Comparison of ENCODE assay signal across 8 mouse cellular contexts in genomic region chr7:16913806-16914452, GRCm38 (mm10). TPM values are rescaled to one million over a fixed set of nuclear protein-coding genes. Genes with fewer than 3 reads are reported as not detected.
DNase-seq lines count a peak whose midpoint lies in the region; ATAC-seq and TF ChIP-seq lines count a peak whose summit lies in the region.

No protein-coding gene starts in this region.

- no peak overlapping the region for H3K4me2 ChIP-seq in intestine, postnatal 0 days (replicated peaks; ENCODE audit: low read depth)
- no peak overlapping the region for H3K4me2 ChIP-seq in midbrain, postnatal 0 days (ENCODE audit: low read depth, low read length, poor library complexity, severe bottlenecking)
- H3K4me2 ChIP-seq in stomach, embryonic 16.5 days (ENCODE audit: low read depth, low read length): no peak overlapping the region

- H3K27me3 ChIP-seq in intestine, postnatal 0 days (replicated peaks; ENCODE audit: control insufficient read depth, insufficient read depth, low read length): no peaks in the 10 kb centered on the region
- no peaks in the 10 kb centered on the region for H3K27me3 ChIP-seq in liver, adult 2 months (ENCODE audit: control insufficient read depth, insufficient read depth, low read length)
- no peaks in the 10 kb centered on the region for H3K27me3 ChIP-seq in midbrain, postnatal 0 days (ENCODE audit: insufficient read depth, low read length)
- H3K27me3 ChIP-seq in stomach, embryonic 16.5 days (ENCODE audit: control insufficient read depth, insufficient read depth, low read length): no peaks in the 10 kb centered on the region

- no peak for TF ChIP-seq POLR2A in liver, adult 2 months (IDR thresholded peaks at IDR 0.05; ENCODE audit: extremely low read depth, insufficient read depth, low read length)

- no peaks in the 10 kb centered on the region for H3K79me2 ChIP-seq in liver, adult 2 months (ENCODE audit: control insufficient read depth, insufficient read depth, low read length)

- DNase-seq in 3T3-L1 (ENCODE audit: low read depth, low spot score): peak; percentile 79
- DNase-seq in Muller cell, postnatal 12 days (ENCODE audit: inconsistent ontology term): peak; percentile 54
- peak; percentile 77 to 86 for DNase-seq in cerebellum, postnatal 25 days
- peak; percentile 57 to 58 for DNase-seq in gastrocnemius, adult 8-10 months (ENCODE audit: low spot score in 2 of 2)
- peak; percentile 28 for DNase-seq in liver, adult 2 months (ENCODE audit: extremely low read depth, low read depth, low spot score)
- DNase-seq in midbrain, postnatal 0 days (ENCODE audit: low spot score): peak; percentile 85

- ATAC-seq in intestine, postnatal 0 days: peak; percentile 57
- peak; percentile 54; the same call in 1 of the 2 replicates for ATAC-seq in midbrain, postnatal 0 days (ENCODE audit: low FRiP score)
- ATAC-seq in stomach, embryonic 16.5 days (ENCODE audit: insufficient read depth, low FRiP score): peak; percentile 58; the same call in 1 of the 2 replicates

- no peak overlapping the region for H3K27ac ChIP-seq in intestine, postnatal 0 days (ENCODE audit: low read depth, low read length)
- no peak overlapping the region for H3K27ac ChIP-seq in liver, adult 2 months (replicated peaks; ENCODE audit: insufficient read depth, low read depth, low read length)
- H3K27ac ChIP-seq in midbrain, postnatal 0 days (ENCODE audit: low read depth, low read length): 0 out of 2 replicates have a peak overlapping the region, but pooled peaks have one; percentile 12
- no peak overlapping the region for H3K27ac ChIP-seq in stomach, embryonic 16.5 days (ENCODE audit: low read length)

- H3K9ac ChIP-seq in intestine, postnatal 0 days (ENCODE audit: low read depth, low read length): no peak overlapping the region
- H3K9ac ChIP-seq in liver, adult 2 months (ENCODE audit: low read depth, low read length): no peak overlapping the region
- no peak overlapping the region for H3K9ac ChIP-seq in midbrain, postnatal 0 days (replicated peaks; ENCODE audit: low read length, poor library complexity, severe bottlenecking)
- no peak overlapping the region for H3K9ac ChIP-seq in stomach, embryonic 16.5 days (ENCODE audit: low read length)

- no peaks in the 10 kb centered on the region for H3K4me1 ChIP-seq in intestine, postnatal 0 days (replicated peaks; ENCODE audit: control insufficient read depth, insufficient read depth, low read length)
- H3K4me1 ChIP-seq in liver, adult 2 months (ENCODE audit: control insufficient read depth, insufficient read depth, low read length): no peaks in the 10 kb centered on the region
- H3K4me1 ChIP-seq in midbrain, postnatal 0 days (ENCODE audit: insufficient read depth, low read length): no peaks in the 10 kb centered on the region
- H3K4me1 ChIP-seq in stomach, embryonic 16.5 days (ENCODE audit: control insufficient read depth, insufficient read depth, low read length): peaks cover 18% of the 10 kb centered on the region

- H3K36me3 ChIP-seq in intestine, postnatal 0 days (ENCODE audit: control insufficient read depth, insufficient read depth): peaks cover 46% of the 10 kb centered on the region
- peaks cover 2% of the 10 kb centered on the region; the same call in 1 of the 2 replicates for H3K36me3 ChIP-seq in liver, adult 2 months (ENCODE audit: control insufficient read depth, insufficient read depth, low read length)
- peaks cover 44% of the 10 kb centered on the region for H3K36me3 ChIP-seq in midbrain, postnatal 0 days (ENCODE audit: insufficient read depth, low read length)
- H3K36me3 ChIP-seq in stomach, embryonic 16.5 days (ENCODE audit: control insufficient read depth, insufficient read depth, low read length): peaks cover 18% of the 10 kb centered on the region

- H3K9me3 ChIP-seq in intestine, postnatal 0 days (ENCODE audit: control insufficient read depth): no peaks in the 10 kb centered on the region
- no peaks in the 10 kb centered on the region for H3K9me3 ChIP-seq in midbrain, postnatal 0 days (ENCODE audit: low read length)
- no peaks in the 10 kb centered on the region for H3K9me3 ChIP-seq in stomach, embryonic 16.5 days (replicated peaks; ENCODE audit: control insufficient read depth, low read length)

- H3K4me3 ChIP-seq in intestine, postnatal 0 days (ENCODE audit: low read depth, low read length): no peak overlapping the region
- H3K4me3 ChIP-seq in liver, adult 2 months (ENCODE audit: insufficient read depth, low read depth, low read length): no peak overlapping the region
- H3K4me3 ChIP-seq in midbrain, postnatal 0 days (ENCODE audit: low read depth, low read length): no peak overlapping the region
- no peak overlapping the region for H3K4me3 ChIP-seq in stomach, embryonic 16.5 days (replicated peaks; ENCODE audit: low read length)

- peak; percentile 95 for TF ChIP-seq CTCF in intestine, postnatal 0 days (IDR thresholded peaks at IDR 0.05; ENCODE audit: low read depth)
- TF ChIP-seq CTCF in liver, adult 2 months (IDR thresholded peaks at IDR 0.05; ENCODE audit: low read depth, low read length): peak; percentile 90
- TF ChIP-seq CTCF in midbrain, postnatal 0 days (IDR thresholded peaks at IDR 0.05): peak; percentile 92

- 30% methylated on average over 10 of the region's 10 CpGs for WGBS in intestine, postnatal 0 days
- WGBS in liver, adult 2 months: 30% methylated on average over 10 of the region's 10 CpGs
- WGBS in midbrain, postnatal 0 days: 42% methylated on average over 10 of the region's 10 CpGs
- WGBS in stomach, embryonic 16.5 days: 25% methylated on average over 10 of the region's 10 CpGs

RNA-seq across cellular contexts. Expression of gene Ptgir, which starts 7.6 kb away (rescaled TPM):
- under 1 TPM; 0.62 to 0.97 (median 0.93) TPM for total RNA-seq in gastrocnemius, adult 8-10 months (2022)
- polyA plus RNA-seq in intestine, postnatal 0 days (2015; fragmentation: Nextera tagmentation; extraction: Ambion mirVana): 1.7 and 1.8 TPM in 2 replicates
- total RNA-seq in liver, adult 2 months (2014; rRNA removed): 0.07 and 0.09 TPM in 2 replicates
- polyA plus RNA-seq in liver, adult 2 months (2012; rRNA removed): 0.09 and 0.33 TPM in 2 replicates
- total RNA-seq in midbrain, postnatal 0 days (2014; rRNA removed): 0.11 and 0.14 TPM in 2 replicates
- 0.11 TPM in 1 of 2 replicates, not detected in the other for polyA plus RNA-seq in midbrain, postnatal 0 days (2015; fragmentation: Nextera tagmentation; extraction: Ambion mirVana)
- 3.0 and 3.2 TPM in 2 replicates for polyA plus RNA-seq in stomach, embryonic 16.5 days (2015; fragmentation: Nextera tagmentation; extraction: Ambion mirVana)

RNA-seq across cellular contexts. Expression of gene Calm3, which starts 10.0 kb away (rescaled TPM):
- 100 to 1,000 TPM; 386 to 534 (median 424) TPM for total RNA-seq in gastrocnemius, adult 8-10 months (2022)
- 236 and 241 TPM in 2 replicates for polyA plus RNA-seq in intestine, postnatal 0 days (2015; fragmentation: Nextera tagmentation; extraction: Ambion mirVana)
- 64.9 and 77.4 TPM in 2 replicates for total RNA-seq in liver, adult 2 months (2014; rRNA removed)
- 72.0 and 78.1 TPM in 2 replicates for polyA plus RNA-seq in liver, adult 2 months (2012; rRNA removed)
- total RNA-seq in midbrain, postnatal 0 days (2014; rRNA removed): 1,835 and 1,985 TPM in 2 replicates
- 467 and 471 TPM in 2 replicates for polyA plus RNA-seq in midbrain, postnatal 0 days (2015; fragmentation: Nextera tagmentation; extraction: Ambion mirVana)
- 120 and 126 TPM in 2 replicates for polyA plus RNA-seq in stomach, embryonic 16.5 days (2015; fragmentation: Nextera tagmentation; extraction: Ambion mirVana)

RNA-seq across cellular contexts. Expression of gene Gng8, which starts 22.3 kb away (rescaled TPM):
- total RNA-seq in gastrocnemius, adult 8-10 months (2022): under 1 TPM in 1 of 4 experiments, not detected in 3; 0.36 TPM
- polyA plus RNA-seq in intestine, postnatal 0 days (2015; fragmentation: Nextera tagmentation; extraction: Ambion mirVana): 4.7 and 5.3 TPM in 2 replicates
- not detected in 2 replicates for total RNA-seq in liver, adult 2 months (2014; rRNA removed)
- 0.25 and 0.26 TPM in 2 replicates for polyA plus RNA-seq in liver, adult 2 months (2012; rRNA removed)
- 1.9 and 5.2 TPM in 2 replicates for total RNA-seq in midbrain, postnatal 0 days (2014; rRNA removed)
- polyA plus RNA-seq in midbrain, postnatal 0 days (2015; fragmentation: Nextera tagmentation; extraction: Ambion mirVana): 12.3 and 15.9 TPM in 2 replicates
- polyA plus RNA-seq in stomach, embryonic 16.5 days (2015; fragmentation: Nextera tagmentation; extraction: Ambion mirVana): 9.7 and 12.0 TPM in 2 replicates

RNA-seq across cellular contexts. Expression of gene Pnmal2, which starts 30.6 kb away (rescaled TPM):
- under 1 TPM; 0.24 to 0.76 (median 0.41) TPM for total RNA-seq in gastrocnemius, adult 8-10 months (2022)
- 3.3 and 3.6 TPM in 2 replicates for polyA plus RNA-seq in intestine, postnatal 0 days (2015; fragmentation: Nextera tagmentation; extraction: Ambion mirVana)
- under 0.01 and 0.07 TPM in 2 replicates for total RNA-seq in liver, adult 2 months (2014; rRNA removed)
- 0.02 and 0.10 TPM in 2 replicates for polyA plus RNA-seq in liver, adult 2 months (2012; rRNA removed)
- total RNA-seq in midbrain, postnatal 0 days (2014; rRNA removed): 155 and 174 TPM in 2 replicates
- polyA plus RNA-seq in midbrain, postnatal 0 days (2015; fragmentation: Nextera tagmentation; extraction: Ambion mirVana): 180 and 187 TPM in 2 replicates
- 7.8 and 10.2 TPM in 2 replicates for polyA plus RNA-seq in stomach, embryonic 16.5 days (2015; fragmentation: Nextera tagmentation; extraction: Ambion mirVana)

RNA-seq across cellular contexts. Expression of gene Dact3, which starts 38.8 kb away (rescaled TPM):
- total RNA-seq in gastrocnemius, adult 8-10 months (2022): 1 to 10 TPM in 2 of 4 experiments, under 1 TPM in 2; 0.87 to 1.4 (median 1.1) TPM
- 3.4 and 3.7 TPM in 2 replicates for polyA plus RNA-seq in intestine, postnatal 0 days (2015; fragmentation: Nextera tagmentation; extraction: Ambion mirVana)
- total RNA-seq in liver, adult 2 months (2014; rRNA removed): under 0.01 and 0.20 TPM in 2 replicates
- polyA plus RNA-seq in liver, adult 2 months (2012; rRNA removed): 0.52 and 0.64 TPM in 2 replicates
- 86.0 and 107 TPM in 2 replicates for total RNA-seq in midbrain, postnatal 0 days (2014; rRNA removed)
- polyA plus RNA-seq in midbrain, postnatal 0 days (2015; fragmentation: Nextera tagmentation; extraction: Ambion mirVana): 7.5 and 7.7 TPM in 2 replicates
- 2.3 TPM in 2 replicates for polyA plus RNA-seq in stomach, embryonic 16.5 days (2015; fragmentation: Nextera tagmentation; extraction: Ambion mirVana)

Comparison
In these comparisons a context has a peak if more than half of its experiments do, and no peak if none do; other contexts are left out.
1. DNase-seq: peak in every context shown above with its lines; median percentile 85 in midbrain, postnatal 0 days; 82 in cerebellum, postnatal 25 days; 79 in 3T3-L1; 58 in gastrocnemius, adult 8-10 months; 54 in Muller cell, postnatal 12 days; 28 in liver, adult 2 months.